Mouse (Mus musculus): ENCODE measurements around the gene Foxf2.

GRCm38 (mm10) chr13:31620937-31621336, 4.7 kb upstream of the Foxf2 start:
- TF ChIP-seq CTCF (IDR thresholded peaks at IDR 0.05; ENCODE audit: low read depth, low read length) (no peak), POLR2A (IDR thresholded peaks at IDR 0.05; ENCODE audit: borderline replicate concordance, low read depth, low read length) (no peak)
